Mouse (Mus musculus): ENCODE results near the gene Sash1.

DNA sequence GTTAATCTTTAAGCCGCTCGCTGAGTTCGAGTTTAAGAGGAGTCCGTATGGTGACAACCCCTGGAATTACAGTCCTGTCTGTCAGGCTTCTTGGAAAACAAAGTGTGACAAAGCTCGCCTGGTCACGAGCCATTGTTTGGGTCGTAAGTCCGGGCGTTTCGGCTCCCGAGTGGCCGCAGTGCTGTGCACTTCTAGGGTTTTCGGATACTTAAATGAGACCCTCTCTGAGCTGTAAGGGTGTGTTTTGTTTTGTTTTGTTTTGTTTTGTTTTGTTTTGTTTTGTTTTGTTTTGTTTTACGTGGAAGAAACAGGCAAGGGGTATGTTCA is 621 bp upstream of the Sash1 start:
- TF ChIP-seq CTCF (IDR thresholded peaks at IDR 0.05; ENCODE audit: low read depth, low read length) (no peak), GATA1 (IDR thresholded peaks at IDR 0.05; ENCODE audit: borderline replicate concordance, low read length) (no peak), TAL1 (conservative IDR thresholded peaks at IDR 0.05; ENCODE audit: low read depth, low read length) (no peak), POLR2AphosphoS5 (IDR thresholded peaks at IDR 0.05; ENCODE audit: insufficient replicate concordance, low read depth, low read length) (no peak)

Data from G1E (cell line).